Mouse (Mus musculus): ENCODE measurements around the gene Usp9x. TPM values are rescaled to one million over a fixed set of nuclear protein-coding genes. Genes with fewer than 3 reads are reported as not detected.
A peak's percentile ranks its signal among the peaks of the same experiment; 100 is the strongest.

Gene Usp9x
- 65.8 and 68.7 TPM in 2 replicates for polyA plus RNA-seq (2014; fragmentation: Nextera tagmentation; extraction: Ambion mirVana)

- Histone ChIP-seq H3K4me1 (ENCODE audit: control insufficient read depth, insufficient read depth, low read length) (no peaks in the 10 kb centered on the region), H3K4me2 (ENCODE audit: low read depth) (peak within 1 kb of the TSS; percentile 39), H3K4me3 (ENCODE audit: low read depth, low read length) (peak within 1 kb of the TSS; percentile 72), H3K9me3 (ENCODE audit: control insufficient read depth, low read length) (no peaks in the 10 kb centered on the region), H3K27ac (ENCODE audit: low read depth, low read length) (peak within 1 kb of the TSS; percentile 93), H3K27me3 (ENCODE audit: control insufficient read depth, insufficient read depth, low read length) (no peaks in the 10 kb centered on the region), H3K9ac (ENCODE audit: low read length) (peak within 1 kb of the TSS; percentile 90), H3K36me3 (ENCODE audit: control insufficient read depth, insufficient read depth, low read length) (no peaks in the 10 kb centered on the region)
- ATAC-seq (ENCODE audit: insufficient read depth, low FRiP score, low TSS enrichment) (peak; percentile 91), DNase-seq (ENCODE audit: low spot score) (peak; percentile 90)
- 6% methylated on average over 25 of the region's 36 CpGs for WGBS
Measured at GRCm38 (mm10) chrX:13071241-13071775, at the start of gene Usp9x. TSS of gene Usp9x (plus strand) at chrX:13071498.

- 83% methylated on average over 5 of the region's 5 CpGs for WGBS
- ATAC-seq (ENCODE audit: insufficient read depth, low FRiP score, low TSS enrichment) (no peak), DNase-seq (ENCODE audit: low spot score) (no peak)
Measured at GRCm38 (mm10) chrX:13022547-13023310, 48.6 kb upstream of the Usp9x start.

GRCm38 (mm10) chrX:13024539-13025202 is 46.6 kb upstream of the Usp9x start:
- WGBS = 73% methylated on average over 1 of the region's 1 CpGs
- H3K4me1 ChIP-seq (ENCODE audit: control insufficient read depth, insufficient read depth, low read length) = no peaks in the 10 kb centered on the region
- no peaks in the 10 kb centered on the region for H3K9me3 ChIP-seq (ENCODE audit: control insufficient read depth, low read length)
- DNase-seq (ENCODE audit: low spot score) (no peak), ATAC-seq (ENCODE audit: insufficient read depth, low FRiP score, low TSS enrichment) (no peak)
- H3K27ac ChIP-seq (ENCODE audit: low read depth, low read length) = no peak overlapping the region
- H3K4me2 ChIP-seq (ENCODE audit: low read depth) = no peak overlapping the region
- no peak overlapping the region for H3K9ac ChIP-seq (ENCODE audit: low read length)
- no peak overlapping the region for H3K4me3 ChIP-seq (ENCODE audit: low read depth, low read length)
- H3K27me3 ChIP-seq (ENCODE audit: control insufficient read depth, insufficient read depth, low read length) = no peaks in the 10 kb centered on the region
- no peaks in the 10 kb centered on the region for H3K36me3 ChIP-seq (ENCODE audit: control insufficient read depth, insufficient read depth, low read length)

More at GRCm38 (mm10) chrX:13022547-13023310, 48.6 kb upstream of the Usp9x start:
- H3K9me3 ChIP-seq (ENCODE audit: control insufficient read depth, low read length) = no peaks in the 10 kb centered on the region
- H3K9ac ChIP-seq (ENCODE audit: low read length) = no peak overlapping the region
- H3K27ac ChIP-seq (ENCODE audit: low read depth, low read length) = no peak overlapping the region
- no peaks in the 10 kb centered on the region for H3K36me3 ChIP-seq (ENCODE audit: control insufficient read depth, insufficient read depth, low read length)
- no peak overlapping the region for H3K4me3 ChIP-seq (ENCODE audit: low read depth, low read length)
- no peak overlapping the region for H3K4me2 ChIP-seq (ENCODE audit: low read depth)
- no peaks in the 10 kb centered on the region for H3K4me1 ChIP-seq (ENCODE audit: control insufficient read depth, insufficient read depth, low read length)
- H3K27me3 ChIP-seq (ENCODE audit: control insufficient read depth, insufficient read depth, low read length) = no peaks in the 10 kb centered on the region

- no peaks in the 10 kb centered on the region for H3K9me3 ChIP-seq (ENCODE audit: control insufficient read depth, low read length)
- ATAC-seq (ENCODE audit: insufficient read depth, low FRiP score, low TSS enrichment) (no peak), DNase-seq (ENCODE audit: low spot score) (no peak)
- no peak overlapping the region for H3K9ac ChIP-seq (ENCODE audit: low read length)
- no peaks in the 10 kb centered on the region for H3K27me3 ChIP-seq (ENCODE audit: control insufficient read depth, insufficient read depth, low read length)
- H3K4me1 ChIP-seq (ENCODE audit: control insufficient read depth, insufficient read depth, low read length) = no peaks in the 10 kb centered on the region
- no peak overlapping the region for H3K27ac ChIP-seq (ENCODE audit: low read depth, low read length)
- H3K4me3 ChIP-seq (ENCODE audit: low read depth, low read length) = no peak overlapping the region
- H3K36me3 ChIP-seq (ENCODE audit: control insufficient read depth, insufficient read depth, low read length) = no peaks in the 10 kb centered on the region
- 83% methylated on average over 8 of the region's 8 CpGs for WGBS
- H3K4me2 ChIP-seq (ENCODE audit: low read depth) = no peak overlapping the region
Measured at GRCm38 (mm10) chrX:13025286-13025685, 46.0 kb upstream of the Usp9x start.

GRCm38 (mm10) chrX:13028156-13028555 is 43.1 kb upstream of the Usp9x start:
- H3K4me2 ChIP-seq (ENCODE audit: low read depth) = no peak overlapping the region
- H3K4me3 ChIP-seq (ENCODE audit: low read depth, low read length) = no peak overlapping the region
- H3K9ac ChIP-seq (ENCODE audit: low read length) = no peak overlapping the region
- H3K27ac ChIP-seq (ENCODE audit: low read depth, low read length) = no peak overlapping the region
- no peaks in the 10 kb centered on the region for H3K4me1 ChIP-seq (ENCODE audit: control insufficient read depth, insufficient read depth, low read length)
- no peaks in the 10 kb centered on the region for H3K36me3 ChIP-seq (ENCODE audit: control insufficient read depth, insufficient read depth, low read length)
- DNase-seq (ENCODE audit: low spot score) (no peak), ATAC-seq (ENCODE audit: insufficient read depth, low FRiP score, low TSS enrichment) (no peak)
- no peaks in the 10 kb centered on the region for H3K27me3 ChIP-seq (ENCODE audit: control insufficient read depth, insufficient read depth, low read length)
- H3K9me3 ChIP-seq (ENCODE audit: control insufficient read depth, low read length) = no peaks in the 10 kb centered on the region
- WGBS = 90% methylated on average over 4 of the region's 4 CpGs

- Histone ChIP-seq H3K4me2 (ENCODE audit: low read depth) (no peak overlapping the region), H3K9me3 (ENCODE audit: control insufficient read depth, low read length) (no peaks in the 10 kb centered on the region), H3K4me1 (ENCODE audit: control insufficient read depth, insufficient read depth, low read length) (no peaks in the 10 kb centered on the region), H3K27ac (ENCODE audit: low read depth, low read length) (no peak overlapping the region), H3K27me3 (ENCODE audit: control insufficient read depth, insufficient read depth, low read length) (no peaks in the 10 kb centered on the region), H3K9ac (ENCODE audit: low read length) (no peak overlapping the region), H3K4me3 (ENCODE audit: low read depth, low read length) (no peak overlapping the region), H3K36me3 (ENCODE audit: control insufficient read depth, insufficient read depth, low read length) (no peaks in the 10 kb centered on the region)
- 92% methylated on average over 6 of the region's 6 CpGs for WGBS
- no peak for ATAC-seq (ENCODE audit: insufficient read depth, low FRiP score, low TSS enrichment)
- no peak for DNase-seq (ENCODE audit: low spot score)
Measured at GRCm38 (mm10) chrX:13029996-13030395, 41.3 kb upstream of the Usp9x start.

GRCm38 (mm10) chrX:13037085-13037484 is 34.2 kb upstream of the Usp9x start:
- no peak overlapping the region for H3K9ac ChIP-seq (ENCODE audit: low read length)
- H3K27ac ChIP-seq (ENCODE audit: low read depth, low read length) = no peak overlapping the region
- H3K4me2 ChIP-seq (ENCODE audit: low read depth) = no peak overlapping the region
- H3K9me3 ChIP-seq (ENCODE audit: control insufficient read depth, low read length) = no peaks in the 10 kb centered on the region
- H3K27me3 ChIP-seq (ENCODE audit: control insufficient read depth, insufficient read depth, low read length) = no peaks in the 10 kb centered on the region
- ATAC-seq (ENCODE audit: insufficient read depth, low FRiP score, low TSS enrichment) = no peak
- no peaks in the 10 kb centered on the region for H3K4me1 ChIP-seq (ENCODE audit: control insufficient read depth, insufficient read depth, low read length)
- 90% methylated on average over 4 of the region's 4 CpGs for WGBS
- H3K4me3 ChIP-seq (ENCODE audit: low read depth, low read length) = no peak overlapping the region
- no peak for DNase-seq (ENCODE audit: low spot score)
- H3K36me3 ChIP-seq (ENCODE audit: control insufficient read depth, insufficient read depth, low read length) = no peaks in the 10 kb centered on the region

- Histone ChIP-seq H3K27ac (ENCODE audit: low read depth, low read length) (no peak overlapping the region), H3K9me3 (ENCODE audit: control insufficient read depth, low read length) (no peaks in the 10 kb centered on the region), H3K27me3 (ENCODE audit: control insufficient read depth, insufficient read depth, low read length) (no peaks in the 10 kb centered on the region), H3K36me3 (ENCODE audit: control insufficient read depth, insufficient read depth, low read length) (no peaks in the 10 kb centered on the region), H3K4me3 (ENCODE audit: low read depth, low read length) (no peak overlapping the region), H3K4me2 (ENCODE audit: low read depth) (no peak overlapping the region), H3K4me1 (ENCODE audit: control insufficient read depth, insufficient read depth, low read length) (no peaks in the 10 kb centered on the region), H3K9ac (ENCODE audit: low read length) (no peak overlapping the region)
- no peak for ATAC-seq (ENCODE audit: insufficient read depth, low FRiP score, low TSS enrichment)
- no peak for DNase-seq (ENCODE audit: low spot score)
- 43% methylated on average over 3 of the region's 3 CpGs for WGBS
Measured at GRCm38 (mm10) chrX:13039211-13039610, 32.1 kb upstream of the Usp9x start.

Measured in neural tube, embryonic 11.5 days (tissue).